Mouse (Mus musculus) kidney, postnatal 14 days (tissue): ENCODE measurements around the gene Cenps.
"Not testable (repeated sequence)": the region's sequence is repeated elsewhere in the genome, so short reads cannot be mapped to it uniquely, and the experiment has no call there.

Experiments
- DNase-seq: peaks from one replicate; pipeline ENCODE4 v3.0.0; 2022; ENCODE audit warnings: mixed read lengths

Cenps gene

DNA sequence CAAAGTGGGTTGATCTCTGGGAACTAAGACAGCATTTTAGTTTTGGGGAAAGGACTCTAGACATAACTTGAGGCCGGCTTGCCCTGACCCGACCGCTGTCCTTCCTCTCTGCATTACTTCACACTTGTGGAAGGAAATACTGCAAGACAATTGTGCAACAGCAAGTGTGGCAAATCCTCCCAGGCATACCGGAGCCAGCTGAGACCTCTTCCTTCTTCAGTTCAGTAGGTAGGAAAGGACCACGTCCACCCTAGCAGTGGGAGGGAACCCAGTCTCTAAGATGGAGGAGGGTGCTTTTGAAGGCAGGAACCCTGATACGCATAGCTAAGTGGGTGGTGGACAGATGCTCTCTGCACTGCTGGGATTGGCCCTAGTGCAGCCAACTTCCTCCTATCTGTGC, 18.3 kb upstream of the Cenps start:
- DNase-seq: no peak

DNA sequence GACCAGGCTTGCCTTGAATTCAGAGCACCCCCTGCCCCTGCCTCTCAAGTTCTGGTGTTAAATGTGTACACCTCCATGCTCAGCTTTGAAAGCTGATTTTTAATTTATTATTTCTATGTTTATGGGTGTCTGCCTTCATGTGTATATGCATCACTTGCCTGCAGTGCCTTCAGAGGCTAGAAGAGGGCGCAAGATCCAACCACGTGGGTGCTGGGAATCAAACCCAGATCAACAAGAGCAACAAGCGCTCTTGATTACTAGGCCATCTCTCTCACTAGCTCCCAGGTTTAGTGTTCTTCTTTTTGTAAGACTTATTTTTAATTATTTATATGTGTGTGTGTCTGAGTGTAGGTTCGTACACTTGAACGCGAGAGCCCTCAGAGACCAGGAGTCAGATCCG, 17.4 kb upstream of the Cenps start:
- DNase-seq: no peak

DNA sequence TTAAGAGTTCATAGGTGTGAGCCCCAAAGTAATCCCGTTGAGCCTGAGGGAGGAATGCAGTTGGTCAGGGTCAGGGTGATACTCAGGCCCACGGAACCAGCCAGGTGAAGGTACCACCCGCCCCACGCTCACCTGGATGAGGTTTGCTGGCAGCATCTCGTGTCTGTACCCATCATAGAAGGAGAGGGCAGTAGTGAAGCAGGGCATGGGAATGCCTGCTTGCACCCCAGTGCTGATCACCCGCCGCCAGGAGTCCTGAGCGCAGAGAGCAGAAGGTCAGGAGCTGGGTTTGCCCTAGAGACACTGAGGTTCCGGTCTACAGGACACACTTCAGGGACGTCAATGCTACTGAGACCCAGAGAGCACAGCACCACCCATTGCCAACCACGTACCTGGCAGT, 13.3 kb upstream of the Cenps start:
- DNase-seq: no peak

DNA sequence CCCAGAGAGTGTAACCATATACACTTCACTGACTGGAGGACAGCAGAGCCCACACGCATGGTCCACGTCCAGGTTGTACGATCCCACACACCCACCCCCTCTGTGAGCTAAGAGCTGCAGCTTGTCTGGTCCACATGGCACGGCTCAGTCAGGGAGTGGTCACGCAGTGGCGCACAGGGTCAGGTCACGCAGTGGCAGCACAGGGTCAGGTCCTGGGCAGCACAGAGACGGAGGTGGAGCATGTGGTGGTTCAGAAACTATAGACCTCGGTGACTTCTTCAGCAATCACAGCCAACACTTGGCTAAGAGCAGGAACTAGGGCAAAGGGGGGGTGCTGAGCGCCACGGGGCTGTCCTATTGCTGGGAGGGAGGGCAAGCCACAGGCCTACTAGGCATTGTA, 12.8 kb upstream of the Cenps start:
- no peak for DNase-seq

DNA sequence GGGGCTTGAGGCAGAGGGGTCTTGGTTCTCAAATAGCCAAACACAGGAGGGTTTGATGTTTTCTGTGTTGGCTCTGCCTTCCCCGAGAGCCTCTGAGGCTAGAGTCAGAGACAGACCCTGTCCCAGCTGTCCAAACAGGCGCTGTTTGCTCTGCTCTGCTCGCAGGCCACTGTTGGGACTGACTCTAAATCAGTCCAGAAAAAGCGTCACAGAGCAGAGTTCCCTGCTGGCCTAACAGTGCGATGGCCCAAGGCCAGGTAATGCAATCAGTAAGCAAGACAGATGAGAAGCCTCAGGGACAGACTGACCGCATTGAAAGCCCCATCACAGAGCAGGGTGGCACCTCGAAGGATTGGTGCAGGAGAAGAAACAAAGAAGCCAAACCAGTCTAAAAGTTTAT, 12.2 kb upstream of the Cenps start:
- DNase-seq: peak; percentile 47

DNA sequence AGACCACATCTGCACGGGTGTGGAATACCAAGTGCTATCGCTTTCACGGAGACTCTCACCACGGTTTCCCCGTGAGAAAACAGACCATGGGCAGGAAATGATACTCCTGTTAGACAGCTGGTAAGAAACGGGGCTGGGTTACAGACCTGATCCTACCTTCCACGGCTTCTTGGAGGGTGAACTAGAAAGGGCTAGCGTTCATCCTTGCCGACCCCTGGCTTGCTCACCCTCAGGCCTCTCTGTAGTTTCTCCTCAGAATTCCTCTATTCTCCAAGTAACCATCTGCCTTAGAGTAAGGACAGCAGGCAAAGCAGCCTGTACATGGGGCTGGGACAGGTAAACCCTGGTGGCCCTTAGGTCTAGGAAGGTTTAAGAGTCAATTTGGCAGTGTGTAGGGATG, 11.8 kb upstream of the Cenps start:
- DNase-seq: no peak

DNA sequence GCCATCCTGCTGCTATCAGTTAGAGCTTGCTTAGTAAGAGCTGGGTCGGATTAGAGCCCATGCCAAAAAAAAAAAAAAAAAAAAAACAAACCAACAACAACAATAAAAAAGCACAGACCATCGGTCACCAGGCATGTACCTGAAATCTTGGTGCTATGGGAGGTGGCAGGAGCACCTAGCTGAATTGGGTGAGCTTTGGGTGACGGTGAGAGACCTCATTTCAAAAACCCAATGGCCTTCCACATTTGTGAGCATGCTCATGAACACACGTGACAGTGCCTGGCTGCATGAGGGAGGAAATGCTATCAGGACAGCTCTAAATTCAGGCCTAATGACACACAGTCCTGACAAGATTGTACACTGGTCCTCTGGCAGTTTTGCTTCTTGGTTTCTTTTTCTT, 10.7 kb upstream of the Cenps start:
- DNase-seq: no peak

DNA sequence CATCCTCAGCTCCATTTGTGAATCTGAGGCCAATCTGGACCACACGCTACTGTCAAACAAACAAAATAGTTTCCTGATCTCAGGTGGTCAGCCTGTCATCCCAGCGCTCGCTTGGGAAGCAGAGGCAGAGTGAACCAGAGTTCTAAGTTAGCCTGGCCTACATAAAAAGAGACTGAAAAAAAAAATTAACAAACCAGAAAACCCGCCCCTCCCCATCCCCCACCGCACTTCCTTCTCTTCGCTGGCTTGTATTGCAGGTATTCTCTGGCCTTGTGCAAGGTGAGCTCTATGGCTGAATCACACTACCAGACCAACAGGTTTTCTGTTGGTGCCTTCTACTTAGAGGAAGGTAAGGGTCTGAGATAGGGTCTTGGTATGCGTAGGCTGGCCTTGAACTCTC, 10.1 kb upstream of the Cenps start:
- no peak for DNase-seq

DNA sequence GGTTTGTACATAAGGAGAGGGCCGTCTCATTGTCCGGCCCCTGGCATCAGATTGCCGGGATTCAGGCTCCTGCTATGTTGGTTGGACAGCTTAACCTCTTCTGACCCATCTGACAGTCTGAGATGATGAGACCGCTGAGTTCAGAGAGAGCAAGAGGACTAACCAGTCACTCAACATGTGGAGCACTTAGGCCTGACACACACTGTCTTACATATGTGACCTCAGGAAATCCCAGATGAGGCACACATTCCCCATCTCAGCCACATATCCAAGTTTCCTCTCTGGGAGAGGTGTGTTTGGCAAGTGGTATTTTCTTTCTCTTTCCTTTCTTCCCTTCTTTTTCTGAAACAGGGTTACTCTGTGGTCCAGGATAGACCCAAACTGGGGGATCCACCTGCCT, 7.7 kb upstream of the Cenps start:
- no peak for DNase-seq

DNA sequence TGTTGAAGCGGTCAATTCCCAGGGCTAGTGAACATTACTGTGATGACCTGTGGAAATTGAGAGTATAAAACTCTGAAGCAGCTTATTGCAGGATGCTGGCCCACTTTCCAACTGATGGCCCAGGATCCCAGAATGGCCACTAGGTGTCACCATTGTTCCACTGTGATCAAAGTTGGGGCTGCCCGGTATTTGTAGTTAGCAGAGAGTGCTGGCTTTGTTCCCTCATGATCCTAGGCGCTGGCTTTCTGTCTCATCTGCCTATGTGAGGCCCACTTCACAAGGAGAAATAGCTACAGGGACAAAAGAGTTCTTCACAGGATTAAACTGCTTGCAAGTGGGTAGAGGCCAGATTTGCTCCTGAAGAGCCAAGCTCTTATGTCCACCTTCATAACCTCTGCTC, 7.0 kb upstream of the Cenps start:
- peak; percentile 87 for DNase-seq

DNA sequence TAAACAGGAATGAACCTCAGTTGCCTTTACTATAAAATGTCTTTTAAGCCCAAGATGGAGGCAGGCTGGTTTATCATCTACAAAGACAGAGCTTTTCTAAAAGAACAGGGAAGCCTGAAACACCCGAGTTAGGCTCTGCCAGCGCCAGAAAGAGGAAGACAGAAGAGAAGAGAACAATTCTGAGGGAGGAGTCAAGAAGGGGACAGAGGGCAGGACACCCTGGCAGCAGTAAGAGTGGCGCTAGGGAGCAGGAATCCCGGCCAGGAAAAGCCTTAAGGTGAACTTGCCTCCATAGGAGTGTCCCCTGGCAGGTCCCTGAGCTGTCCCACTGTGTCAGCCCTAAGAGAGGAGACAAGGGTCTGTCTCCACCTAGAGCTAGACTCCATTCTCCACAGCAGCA, 6.2 kb upstream of the Cenps start:
- DNase-seq: no peak

DNA sequence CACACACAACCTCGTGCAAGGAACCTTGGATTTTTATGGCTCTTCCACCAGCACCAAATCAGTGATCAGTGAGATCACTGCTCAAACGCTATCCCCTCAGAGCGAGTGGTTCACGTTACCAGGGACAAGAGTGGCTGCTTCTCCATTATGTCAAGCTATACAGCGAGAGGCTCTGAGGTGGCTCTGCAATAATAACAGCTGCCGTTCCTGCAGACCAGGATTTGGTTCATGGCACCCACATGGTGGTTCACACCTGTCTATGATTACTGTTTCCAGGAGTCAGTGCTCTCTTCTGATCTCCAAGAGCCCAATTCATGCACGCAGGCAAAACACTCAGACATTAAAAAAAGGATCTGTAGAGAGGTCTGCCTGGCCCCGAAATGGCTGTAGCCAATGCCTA, 1.1 kb upstream of the Cenps start:
- no peak for DNase-seq

DNA sequence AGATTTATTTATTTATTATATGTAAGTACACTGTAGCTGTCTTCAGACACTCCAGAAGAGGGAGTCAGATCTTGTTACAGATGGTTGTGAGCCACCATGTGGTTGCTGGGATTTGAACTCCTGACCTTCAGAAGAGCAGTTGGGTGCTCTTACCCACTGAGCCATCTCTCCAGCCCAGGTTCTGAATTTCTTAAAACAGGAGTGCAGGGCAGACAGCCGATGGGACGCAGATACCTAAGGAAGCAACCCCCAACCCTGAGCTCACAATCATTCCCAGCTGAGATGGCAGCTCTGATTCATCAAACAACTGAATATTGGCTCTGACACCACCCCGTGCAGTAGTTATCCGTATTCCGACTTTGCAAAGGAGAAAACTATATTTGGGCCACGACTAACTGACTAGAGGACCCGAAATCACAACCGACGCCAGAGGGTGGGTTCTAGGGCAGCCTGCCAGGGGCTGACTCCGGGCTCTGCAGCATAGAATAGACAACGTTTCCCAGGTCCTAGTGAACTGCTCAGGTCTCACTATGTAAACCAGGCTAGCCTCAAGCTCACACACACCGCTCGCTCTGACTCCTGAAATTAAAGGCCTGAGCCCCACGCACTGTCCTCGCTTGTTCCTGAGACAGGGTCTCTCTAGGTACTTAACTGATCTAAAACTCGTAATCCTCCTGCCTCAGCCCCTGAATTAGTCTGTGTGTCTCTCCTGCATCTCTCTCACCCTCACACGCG, 1.1 kb downstream of the Cenps start:
- DNase-seq: no peak

DNA sequence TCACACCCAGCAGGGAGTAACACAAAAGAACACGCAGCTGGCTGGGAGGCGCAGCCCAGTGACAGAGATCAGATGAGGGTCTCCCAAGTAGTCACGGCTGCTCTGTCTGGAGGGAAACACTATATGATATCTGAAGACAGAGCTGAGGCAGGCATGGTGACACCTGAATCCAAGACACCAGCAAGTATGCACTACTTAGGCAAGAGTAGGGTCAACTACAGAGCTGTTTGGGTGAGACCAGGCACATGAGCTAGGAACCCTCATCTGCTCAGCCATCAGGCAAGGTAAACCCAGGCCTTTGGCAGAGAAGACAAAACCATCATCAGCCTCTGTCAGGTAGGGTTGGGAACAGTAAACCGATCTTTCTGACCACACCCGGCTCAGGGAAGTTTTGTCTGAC, 4.0 kb downstream of the Cenps start:
- no peak for DNase-seq

DNA sequence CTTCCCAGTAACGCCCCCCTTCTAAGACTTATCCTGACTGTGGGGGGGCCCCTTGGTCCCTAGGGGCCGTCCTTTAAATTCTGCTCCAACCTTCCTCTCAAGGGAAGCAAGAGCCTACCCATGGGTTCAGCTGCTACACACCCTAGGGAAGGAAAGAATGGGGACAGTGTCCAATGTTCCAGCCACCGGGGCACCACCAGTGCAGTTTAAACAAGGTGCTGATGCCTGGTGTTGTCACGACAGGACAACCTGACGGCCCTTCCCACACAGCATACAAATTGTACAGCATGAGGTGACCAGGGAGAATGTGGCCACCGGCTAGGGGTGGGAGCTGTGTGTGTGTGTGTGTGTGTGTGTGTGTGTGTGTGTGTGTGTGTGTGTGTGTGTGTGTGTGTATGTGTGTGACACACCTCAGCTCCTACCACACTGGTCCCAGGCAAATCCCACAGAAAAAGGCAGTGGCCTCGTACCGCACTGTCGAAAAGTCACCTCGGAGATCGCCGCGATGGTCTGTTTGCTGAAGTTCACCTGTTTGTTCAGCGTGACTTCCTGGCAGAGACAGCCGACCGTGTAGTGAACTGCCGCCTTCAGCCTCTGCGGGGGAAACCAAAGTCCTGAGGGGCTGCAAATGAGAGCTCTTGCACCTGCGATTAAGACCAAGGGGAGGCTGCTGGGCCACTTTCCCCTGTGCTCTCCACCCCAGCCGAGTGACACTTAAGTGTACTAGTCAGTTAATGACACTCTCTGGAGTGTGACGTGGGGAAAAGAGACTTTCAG, 5.5 kb downstream of the Cenps start:
- DNase-seq: no peak

DNA sequence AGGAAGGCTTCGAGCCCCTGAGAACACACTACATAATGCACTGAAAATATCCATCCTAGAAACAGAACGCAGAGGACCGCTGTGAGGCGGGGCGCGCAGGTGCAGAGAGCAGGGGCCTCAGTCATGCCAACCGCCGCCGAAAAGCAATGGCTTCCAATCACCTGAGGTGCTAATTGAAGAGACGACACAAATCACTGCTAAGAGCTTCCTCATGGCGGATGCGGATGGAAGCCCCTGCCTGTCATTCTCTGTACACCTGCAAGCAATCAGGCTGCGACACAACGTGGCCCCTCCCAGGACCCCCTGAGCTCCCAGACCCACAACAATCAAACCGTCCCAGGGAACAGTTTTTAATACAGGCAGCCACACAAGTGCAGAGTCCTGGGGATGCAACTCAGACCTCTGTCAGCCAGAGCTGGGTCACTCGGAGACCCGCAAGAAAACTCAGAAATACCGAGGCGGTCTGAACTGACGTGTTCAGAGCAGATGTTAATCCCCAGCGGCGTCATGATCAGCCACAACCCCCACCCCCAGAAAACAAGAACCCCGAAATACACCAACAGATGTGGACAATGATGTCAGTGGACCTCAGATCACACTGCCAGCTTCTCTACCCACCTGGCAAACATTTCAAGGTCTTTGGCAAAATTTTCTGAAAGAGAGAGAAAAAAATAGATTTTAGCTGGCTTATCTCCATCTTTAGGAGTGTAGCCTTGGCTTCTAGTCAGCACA, 6.2 kb downstream of the Cenps start:
- no peak for DNase-seq

DNA sequence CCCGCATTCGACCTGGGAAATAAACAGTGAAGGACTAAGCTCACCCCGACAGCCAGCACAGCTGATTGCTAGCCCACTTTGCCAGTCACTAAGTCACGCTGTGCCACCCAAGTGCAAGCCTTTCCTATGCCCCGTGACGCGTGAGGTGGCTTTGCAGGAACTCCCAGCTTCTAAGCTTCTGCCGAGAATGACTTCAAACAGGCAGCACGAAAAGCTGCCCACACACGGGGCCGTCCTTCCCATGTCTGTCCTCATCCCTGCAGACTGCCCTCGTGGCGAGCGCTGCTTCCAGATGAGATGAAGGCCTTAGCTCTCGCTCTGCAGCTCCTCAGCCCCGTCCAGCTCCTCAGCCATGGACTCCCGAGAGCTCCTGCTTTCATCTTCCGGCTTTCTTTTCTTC, 9.0 kb downstream of the Cenps start:
- DNase-seq: no peak

DNA sequence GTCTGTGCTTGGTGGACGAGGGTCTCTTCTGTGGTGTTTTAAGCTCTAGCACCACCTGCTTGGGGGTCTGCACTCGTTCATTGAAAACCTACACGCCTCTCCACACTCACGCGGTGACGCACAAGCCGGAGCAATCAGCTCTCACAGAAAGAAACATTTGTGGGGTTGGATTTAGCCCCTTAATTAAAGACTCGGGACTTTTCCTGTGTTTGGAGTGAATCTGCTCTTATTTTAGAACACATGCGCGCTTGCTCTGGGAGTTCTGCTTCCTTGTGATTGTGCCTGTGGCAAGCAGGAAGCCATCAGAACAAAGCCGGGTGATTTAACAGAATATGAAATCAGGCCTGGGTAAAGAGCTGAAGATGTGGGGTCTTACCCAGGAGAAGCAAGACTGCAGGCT, 10.8 kb downstream of the Cenps start, which contains the start of gene Cort:
Cort (minus strand) TSS at position 101 of the 400 bp plus-strand sequence.
- no peak for DNase-seq

DNA sequence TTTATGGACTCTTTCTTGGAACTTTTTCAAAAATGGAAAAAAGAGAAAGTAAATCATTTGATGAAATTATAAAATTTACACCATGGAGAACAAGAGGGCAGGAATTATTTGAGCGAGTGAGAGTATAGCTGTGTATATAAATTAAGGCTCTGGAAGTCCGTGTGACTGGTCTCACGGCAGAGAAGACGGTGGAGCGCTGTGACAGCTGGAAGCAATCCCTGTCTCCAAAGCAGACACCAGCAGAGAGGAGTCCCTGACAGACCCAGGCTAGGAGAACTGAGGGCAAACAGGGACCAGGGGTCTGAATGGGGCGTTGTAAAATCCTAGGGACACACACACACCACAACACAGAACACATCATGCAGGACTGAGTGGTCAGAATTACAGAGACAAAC, 11.3 kb downstream of the Cenps start:
- DNase-seq: no peak

DNA sequence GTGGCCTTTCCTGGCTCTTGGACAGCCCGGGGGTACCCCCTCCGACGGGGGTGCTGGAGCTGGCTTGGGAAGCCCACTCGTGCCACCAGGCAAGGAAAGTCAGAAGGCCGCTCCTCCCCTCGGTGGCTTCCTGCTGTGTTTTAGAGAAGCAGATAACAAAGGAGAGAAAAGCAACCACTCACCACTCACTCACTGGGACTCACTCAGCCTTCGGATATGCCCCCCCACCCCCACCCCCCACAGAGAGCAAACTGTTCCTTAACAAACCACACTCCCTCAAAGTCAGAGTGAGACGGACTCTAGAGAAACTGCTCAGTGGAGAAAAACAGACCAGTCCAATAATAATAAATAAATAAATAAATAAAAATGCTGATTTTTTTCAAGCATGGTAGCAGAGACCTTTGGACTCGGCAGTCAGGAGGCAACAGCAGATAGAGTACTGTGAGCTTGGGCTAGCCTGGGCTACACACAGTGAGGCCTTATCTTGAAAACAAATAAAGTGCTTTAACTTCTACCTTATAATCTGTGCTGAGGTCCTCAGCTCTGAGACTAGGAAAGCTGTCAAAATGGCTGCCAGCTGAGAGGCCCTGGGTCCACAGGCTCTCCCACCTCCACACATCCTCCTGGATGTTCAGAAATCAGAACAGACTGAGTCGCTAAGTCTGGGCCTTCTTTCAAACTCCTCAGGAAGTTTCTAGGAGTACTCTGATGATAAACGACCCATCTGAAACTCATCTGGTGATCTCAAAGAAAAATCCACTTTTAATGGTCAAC, 11.9 kb downstream of the Cenps start:
- DNase-seq: no peak

DNA sequence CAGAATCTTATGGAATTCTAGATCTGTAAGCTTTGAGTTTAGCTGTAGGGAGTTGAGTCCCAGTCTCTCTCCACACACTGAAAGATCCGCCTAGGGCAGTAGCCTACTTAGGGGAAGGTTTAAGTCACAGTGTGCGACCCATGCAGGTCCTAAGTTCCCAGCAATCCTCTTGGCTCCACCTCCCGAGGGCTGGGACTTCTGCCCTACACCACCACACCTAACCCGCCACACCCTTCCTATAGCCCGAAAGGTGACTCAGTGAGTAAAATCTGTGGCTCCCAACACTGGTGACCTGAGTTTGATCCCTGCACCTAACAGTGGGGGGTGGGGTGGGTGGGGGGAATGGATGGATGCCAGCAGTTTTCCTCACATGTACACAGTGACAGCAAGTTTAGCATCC, 14.0 kb downstream of the Cenps start:
- DNase-seq: no peak

DNA sequence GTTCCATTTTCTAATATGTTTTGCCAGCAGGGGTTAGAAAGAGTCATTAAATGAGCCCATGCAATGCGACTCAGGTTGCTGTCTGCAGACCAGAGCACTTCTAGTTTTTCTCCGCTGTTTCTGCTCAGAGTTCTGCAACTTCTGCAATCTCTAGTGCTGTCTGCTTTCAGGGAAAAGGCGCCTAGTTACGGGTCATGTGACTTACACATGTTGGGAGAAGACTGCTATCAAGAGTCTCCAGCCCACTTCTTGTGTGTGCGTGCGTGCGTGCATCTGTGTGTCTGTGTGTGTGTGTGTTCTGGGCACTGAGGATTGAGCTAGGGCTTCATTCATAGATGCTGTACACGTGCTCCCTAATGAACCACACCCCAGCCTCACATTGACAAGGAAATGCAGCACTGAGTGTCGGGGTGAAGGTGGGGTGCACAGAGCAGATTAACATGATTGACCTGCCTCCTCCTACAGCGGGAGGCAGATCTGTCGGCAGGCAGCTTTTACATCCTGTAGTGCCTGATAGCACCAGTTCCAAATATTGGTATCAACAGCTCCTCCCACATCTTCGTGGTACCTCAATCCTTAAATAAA, 17.4 kb downstream of the Cenps start:
- not testable (repeated sequence) for DNase-seq
